Mouse (Mus musculus) intestine, embryonic 15.5 days (tissue): ENCODE data around the gene Rab5a. TPM values are rescaled to one million over a fixed set of nuclear protein-coding genes. Genes with fewer than 3 reads are reported as not detected.
"Not testable (repeated sequence)": the region's sequence is repeated elsewhere in the genome, so short reads cannot be mapped to it uniquely, and the experiment has no call there.

Experiments used
- ATAC-seq: fragments of 200-750 bp; cut with Nextera tagmentation; 2 replicates; pipeline ENCODE4 v1.8.0; 2017; ENCODE audit warnings: moderate TSS enrichment, moderate library complexity
- H3K27ac ChIP-seq: fragments of 300-500 bp; sonication (generic); 2 replicates; pipeline ENCODE4 v1.5.1; 2015; ENCODE audit warnings: mild to moderate bottlenecking, inconsistent platforms
- H3K27me3 ChIP-seq: fragments of 300-500 bp; sonication (generic); replicated peaks from 2 replicates; pipeline ENCODE4 v1.6.1; 2015; ENCODE audit warnings: inconsistent platforms
- H3K36me3 ChIP-seq: fragments of 300-500 bp; sonication (generic); 2 replicates; pipeline ENCODE4 v1.6.1; 2015; ENCODE audit warnings: inconsistent platforms
- H3K4me1 ChIP-seq: fragments of 300-500 bp; sonication (generic); replicated peaks from 2 replicates; pipeline ENCODE4 v1.6.1; 2015; ENCODE audit warnings: inconsistent platforms
- H3K4me2 ChIP-seq: fragments of 300-500 bp; sonication (generic); replicated peaks from 2 replicates; pipeline ENCODE4 v1.6.1; 2015; ENCODE audit warnings: mild to moderate bottlenecking, inconsistent platforms
- H3K4me3 ChIP-seq: fragments of 300-500 bp; sonication (generic); replicated peaks from 2 replicates; pipeline ENCODE4 v1.5.1; 2015; ENCODE audit warnings: inconsistent platforms
- H3K9ac ChIP-seq: fragments of 300-500 bp; sonication (generic); 2 replicates; pipeline ENCODE4 v1.6.1; 2015; ENCODE audit warnings: inconsistent platforms
- H3K9me3 ChIP-seq: fragments of 300-500 bp; sonication (generic); 2 replicates; pipeline ENCODE4 v1.6.1; 2016; ENCODE audit warnings: inconsistent platforms
- WGBS: fragments of 180-500 bp; shearing (Covaris S2); methylation state at CpG from one replicate; pipeline ENCODE4 v1.1.7; 2015; 5-methylcytosine and 5-hydroxymethylcytosine counted together
- polyA plus RNA-seq: library from polyadenylated mRNA; unstranded; fragments of >200 nt; fragmentation: Nextera tagmentation; extraction: Ambion mirVana; gene quantifications from 2 replicates; pipeline ENCODE4 v1.2.1, GENCODE M21; 2015

Rab5a gene
- polyA plus RNA-seq, 1 experiment from 2014 or later: 81.7 TPM

DNA sequence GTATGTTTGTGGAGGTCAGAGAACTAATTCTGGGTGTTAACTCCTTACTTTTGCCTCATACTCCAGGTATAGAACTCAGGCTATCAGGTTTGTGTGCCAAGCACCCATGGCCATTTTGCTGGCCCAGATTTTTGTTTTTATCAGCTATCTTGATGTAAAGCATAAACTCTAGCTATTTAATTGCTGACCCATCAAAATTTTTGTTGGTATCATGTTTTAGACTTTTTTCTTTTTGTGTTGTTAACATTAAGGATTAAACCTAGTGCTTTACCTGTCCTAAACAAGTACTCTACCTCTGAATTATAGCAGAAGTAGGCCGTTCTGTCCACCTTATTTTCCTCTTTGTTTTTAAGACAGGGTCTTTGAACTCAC lies 10.0 kb downstream of the Rab5a start:
- Histone ChIP-seq H3K9ac (no peak overlapping the region), H3K4me2 (no peak overlapping the region), H3K27ac (no peak overlapping the region), H3K4me1 (no peaks in the 10 kb centered on the region), H3K36me3 (peaks cover 8% of the 10 kb centered on the region; the same call in 1 of the 2 replicates), H3K4me3 (no peak overlapping the region), H3K27me3 (no peaks in the 10 kb centered on the region), H3K9me3 (no peaks in the 10 kb centered on the region)
- ATAC-seq: no peak
- 90% methylated on average over 1 of the region's 1 CpGs for WGBS

- no peaks in the 10 kb centered on the region for H3K27me3 ChIP-seq
- no peak for ATAC-seq
- no peak overlapping the region for H3K27ac ChIP-seq
- H3K4me2 ChIP-seq: no peak overlapping the region
- no peaks in the 10 kb centered on the region for H3K9me3 ChIP-seq
- H3K4me3 ChIP-seq: no peak overlapping the region
- peaks cover 7% of the 10 kb centered on the region; the same call in 1 of the 2 replicates for H3K36me3 ChIP-seq
- WGBS: 99% methylated on average over 2 of the region's 2 CpGs
- no peak overlapping the region for H3K9ac ChIP-seq
- no peaks in the 10 kb centered on the region for H3K4me1 ChIP-seq
Observed at GRCm38 (mm10) chr17:53502966-53503365, 23.9 kb downstream of the Rab5a start.

- Histone ChIP-seq H3K9ac (no peak overlapping the region), H3K9me3 (no peaks in the 10 kb centered on the region), H3K36me3 (peaks cover 4% of the 10 kb centered on the region; the same call in 1 of the 2 replicates), H3K27me3 (no peaks in the 10 kb centered on the region), H3K4me3 (no peak overlapping the region), H3K4me1 (no peaks in the 10 kb centered on the region), H3K27ac (no peak overlapping the region), H3K4me2 (no peak overlapping the region)
- ATAC-seq: no peak
- WGBS: 84% methylated on average over 2 of the region's 2 CpGs
Observed at GRCm38 (mm10) chr17:53512311-53512951, 33.4 kb downstream of the Rab5a start.

- no peak overlapping the region for H3K4me2 ChIP-seq
- no peaks in the 10 kb centered on the region for H3K4me1 ChIP-seq
- H3K36me3 ChIP-seq: peaks cover 4% of the 10 kb centered on the region; the same call in 1 of the 2 replicates
- H3K27me3 ChIP-seq: no peaks in the 10 kb centered on the region
- no peak for ATAC-seq
- no peak overlapping the region for H3K9ac ChIP-seq
- no peak overlapping the region for H3K27ac ChIP-seq
- H3K9me3 ChIP-seq: no peaks in the 10 kb centered on the region
- H3K4me3 ChIP-seq: no peak overlapping the region
Observed at GRCm38 (mm10) chr17:53519364-53519763, 40.3 kb downstream of the Rab5a start.

- ATAC-seq: no peak
- H3K36me3 ChIP-seq: peaks cover 4% of the 10 kb centered on the region; the same call in 1 of the 2 replicates
- no peaks in the 10 kb centered on the region for H3K9me3 ChIP-seq
- H3K4me1 ChIP-seq: no peaks in the 10 kb centered on the region
- H3K27me3 ChIP-seq: no peaks in the 10 kb centered on the region
- H3K4me2 ChIP-seq: no peak overlapping the region
- H3K4me3 ChIP-seq: no peak overlapping the region
- H3K9ac ChIP-seq: no peak overlapping the region
- no peak overlapping the region for H3K27ac ChIP-seq
Observed at GRCm38 (mm10) chr17:53520509-53520908, 41.5 kb downstream of the Rab5a start.

DNA sequence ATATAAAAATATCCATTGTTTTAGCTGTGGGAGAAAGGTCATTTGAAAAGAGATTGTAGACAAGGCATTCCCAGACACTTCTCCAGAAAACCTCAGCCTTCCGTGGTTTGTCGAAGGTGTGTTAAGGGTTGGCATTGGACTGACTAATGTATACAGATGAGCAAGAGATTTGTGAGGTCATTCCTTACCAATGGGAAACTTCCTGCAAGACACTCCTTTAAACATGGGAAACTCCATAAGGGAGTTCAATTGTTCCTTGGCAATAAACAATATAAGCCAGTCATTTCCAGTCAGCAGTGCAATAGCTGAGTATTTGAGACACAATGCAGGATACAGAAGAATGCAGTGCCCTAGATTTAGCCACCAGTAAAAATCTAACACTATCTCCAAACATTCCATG lies 49.0 kb downstream of the Rab5a start:
- Histone ChIP-seq H3K9ac (no peak overlapping the region), H3K27me3 (no peaks in the 10 kb centered on the region), H3K36me3 (no peaks in the 10 kb centered on the region), H3K9me3 (no peaks in the 10 kb centered on the region), H3K4me3 (no peak overlapping the region), H3K27ac (no peak overlapping the region), H3K4me2 (no peak overlapping the region), H3K4me1 (no peaks in the 10 kb centered on the region)
- 65% methylated on average over 2 of the region's 2 CpGs for WGBS
- no peak for ATAC-seq

DNA sequence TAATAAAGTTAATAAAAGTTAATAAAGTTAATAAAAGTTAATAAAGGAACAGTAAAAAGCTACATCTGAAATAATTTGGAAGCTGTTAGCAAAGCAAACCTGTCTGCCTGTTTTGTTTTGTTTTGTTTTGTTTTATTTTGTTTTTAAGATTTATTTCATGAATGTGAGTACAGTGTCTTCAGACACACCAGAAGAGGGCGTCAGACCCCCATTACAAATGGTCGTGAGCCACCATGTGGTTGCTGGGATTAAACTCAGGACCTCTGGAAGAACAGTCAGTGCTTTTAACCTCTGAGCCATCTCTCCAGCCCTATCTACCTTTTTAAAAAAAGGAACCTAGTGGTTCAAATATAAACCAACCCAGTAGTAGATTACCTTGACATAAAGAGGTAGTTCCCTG lies 52.1 kb downstream of the Rab5a start:
- Histone ChIP-seq H3K4me1 (no peaks in the 10 kb centered on the region), H3K9ac (no peak overlapping the region), H3K9me3 (no peaks in the 10 kb centered on the region), H3K27me3 (no peaks in the 10 kb centered on the region), H3K4me3 (no peak overlapping the region), H3K4me2 (no peak overlapping the region), H3K36me3 (no peaks in the 10 kb centered on the region), H3K27ac (no peak overlapping the region)
- no peak for ATAC-seq
- 59% methylated on average over 2 of the region's 2 CpGs for WGBS

DNA sequence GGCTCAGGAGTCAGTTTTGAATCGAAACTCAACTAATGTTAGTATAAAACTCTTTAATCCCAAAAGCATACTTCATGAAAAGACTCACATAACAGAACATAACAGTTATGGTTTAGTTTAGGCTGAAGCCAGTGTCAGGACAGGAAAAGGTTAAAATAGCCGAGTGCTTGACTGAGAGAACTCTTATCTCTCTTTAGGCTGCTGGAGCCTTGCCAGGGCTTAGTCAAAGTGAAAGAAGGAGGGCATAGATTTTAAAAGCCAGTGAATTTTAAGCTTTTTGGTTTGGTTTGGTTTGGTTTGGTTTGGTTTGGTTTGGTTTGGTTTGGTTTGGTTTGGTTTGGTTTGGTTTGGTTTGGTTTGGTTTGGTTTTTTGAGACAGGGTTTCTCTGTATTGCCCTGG lies 53.4 kb downstream of the Rab5a start:
- H3K27ac ChIP-seq: no peak overlapping the region
- H3K9me3 ChIP-seq: no peaks in the 10 kb centered on the region
- ATAC-seq: no peak
- H3K4me1 ChIP-seq: no peaks in the 10 kb centered on the region
- no peaks in the 10 kb centered on the region for H3K27me3 ChIP-seq
- no peaks in the 10 kb centered on the region for H3K36me3 ChIP-seq
- no peak overlapping the region for H3K4me2 ChIP-seq
- 41% methylated on average over 2 of the region's 2 CpGs for WGBS
- no peak overlapping the region for H3K9ac ChIP-seq
- no peak overlapping the region for H3K4me3 ChIP-seq

GRCm38 (mm10) chr17:53539351-53539750 lies 60.3 kb downstream of the Rab5a start, which contains the start of gene Pp2d1:
Gene Pp2d1, minus strand, starts transcription at chr17:53539451.
- not testable (repeated sequence) for H3K27me3 ChIP-seq, ATAC-seq, H3K27ac ChIP-seq, H3K4me1 ChIP-seq, H3K4me2 ChIP-seq, H3K36me3 ChIP-seq, H3K9ac ChIP-seq, H3K4me3 ChIP-seq, H3K9me3 ChIP-seq
- WGBS: 68% methylated on average over 2 of the region's 2 CpGs

GRCm38 (mm10) chr17:53542536-53542935 lies 63.5 kb downstream of the Rab5a start:
- no peak for ATAC-seq
- WGBS: 90% methylated on average over 4 of the region's 4 CpGs

GRCm38 (mm10) chr17:53543591-53544324 lies 64.7 kb downstream of the Rab5a start:
- no peaks in the 10 kb centered on the region for H3K4me1 ChIP-seq
- H3K4me2 ChIP-seq: no peak overlapping the region; the same call in 1 of the 2 replicates
- H3K27me3 ChIP-seq: no peaks in the 10 kb centered on the region
- peak; percentile 62 for ATAC-seq
- WGBS: 55% methylated on average over 9 of the region's 9 CpGs
- H3K4me3 ChIP-seq: no peak overlapping the region
- no peak overlapping the region for H3K9ac ChIP-seq
- no peaks in the 10 kb centered on the region for H3K36me3 ChIP-seq
- no peaks in the 10 kb centered on the region for H3K9me3 ChIP-seq
- H3K27ac ChIP-seq: no peak overlapping the region

More at GRCm38 (mm10) chr17:53542536-53542935, 63.5 kb downstream of the Rab5a start:
- Histone ChIP-seq H3K27ac (no peak overlapping the region), H3K4me1 (no peaks in the 10 kb centered on the region), H3K36me3 (no peaks in the 10 kb centered on the region), H3K9ac (no peak overlapping the region), H3K27me3 (no peaks in the 10 kb centered on the region), H3K4me3 (no peak overlapping the region), H3K4me2 (no peak overlapping the region), H3K9me3 (no peaks in the 10 kb centered on the region)

DNA sequence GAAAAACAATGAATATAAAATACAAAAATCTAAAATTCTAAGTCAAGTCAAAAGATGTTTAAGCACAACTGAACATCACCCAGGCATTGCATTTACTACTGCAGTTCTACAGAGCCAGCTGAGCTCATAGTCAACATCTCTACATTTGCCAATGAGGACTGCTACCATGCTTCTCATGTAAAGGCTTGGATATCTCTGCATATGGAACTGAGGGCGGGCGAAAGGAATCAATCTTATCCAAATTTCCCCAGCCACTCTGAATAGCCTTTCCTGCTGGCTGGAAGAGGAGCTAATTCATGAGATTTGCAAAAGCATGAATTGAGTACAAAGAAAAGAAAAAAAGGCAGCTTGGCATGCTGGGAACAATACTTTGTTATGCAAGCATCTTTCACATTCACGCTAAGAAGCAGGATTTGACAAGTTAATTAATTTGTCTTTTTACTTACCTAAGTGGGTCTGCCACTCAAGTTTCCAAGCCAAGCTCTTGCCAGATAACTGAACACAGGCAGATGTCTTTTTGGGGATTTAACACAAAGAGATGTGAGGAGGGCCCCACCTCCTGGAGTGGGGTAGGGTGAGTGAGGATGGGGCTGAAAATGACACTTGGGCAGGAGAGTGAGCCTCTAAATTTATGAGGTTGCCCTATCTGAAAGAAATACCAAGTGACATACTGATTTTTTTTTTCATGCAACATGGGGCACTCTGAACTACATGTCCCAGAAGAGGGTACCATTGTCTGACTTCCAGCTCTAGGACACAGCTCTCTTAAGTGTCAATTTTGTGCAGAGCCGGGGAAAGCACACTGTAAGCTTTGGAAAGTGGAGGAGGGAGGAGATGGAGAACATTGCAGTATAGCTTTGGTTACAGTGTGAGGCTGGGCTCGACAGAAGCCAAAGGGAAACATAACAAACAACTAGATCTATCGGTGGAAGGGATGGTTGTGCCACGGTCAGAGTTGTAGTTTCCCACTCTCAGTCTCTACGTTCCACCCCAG lies 72.6 kb downstream of the Rab5a start:
- Histone ChIP-seq H3K27ac (no peak overlapping the region), H3K27me3 (no peaks in the 10 kb centered on the region), H3K9me3 (no peaks in the 10 kb centered on the region), H3K4me2 (no peak overlapping the region), H3K4me1 (no peaks in the 10 kb centered on the region), H3K9ac (no peak overlapping the region), H3K36me3 (no peaks in the 10 kb centered on the region), H3K4me3 (no peak overlapping the region)
- 75% methylated on average over 8 of the region's 8 CpGs for WGBS
- no peak for ATAC-seq
